Mouse (Mus musculus) brown adipose tissue, adult 24 weeks (tissue): Measurements from ENCODE around the gene Ksr2. TPM values are rescaled to one million over a fixed set of nuclear protein-coding genes. Genes with fewer than 3 reads are reported as not detected.

ENCODE experiments used
- H3K27ac ChIP-seq: fragments of 200-500 bp; replicated peaks from 2 replicates; pipeline ENCODE4 v1.5.1; 2012; ENCODE audit warnings: low read depth, mild to moderate bottlenecking, low read length
- H3K4me1 ChIP-seq: fragments of 200-500 bp; 2 replicates; pipeline ENCODE4 v1.6.1; 2012; ENCODE audit warnings: low read length, mixed read lengths; ENCODE audit not compliant: control insufficient read depth, insufficient read depth, insufficient read length
- H3K4me3 ChIP-seq: fragments of 200-500 bp; 2 replicates; pipeline ENCODE4 v1.5.1; 2012; ENCODE audit warnings: low read depth, mild to moderate bottlenecking, low read length, moderate library complexity; ENCODE audit not compliant: insufficient read depth
- polyA plus RNA-seq: library from polyadenylated mRNA; stranded (reverse); fragments of >200 nt; gene quantifications from 2 replicates; pipeline ENCODE4 v1.2.4, GENCODE M21; 2012; ENCODE audit not compliant: missing spikeins, insufficient read depth, insufficient read length

Ksr2 gene
- polyA plus RNA-seq, 1 experiment, result not detected

GRCm38 (mm10) chr5:117442157-117442765, 28.5 kb downstream of the Ksr2 start:
- H3K4me1 ChIP-seq, result no peaks in the 10 kb centered on the region
- no peak overlapping the region for H3K27ac ChIP-seq
- no peak overlapping the region for H3K4me3 ChIP-seq

GRCm38 (mm10) chr5:117443141-117443540, 29.3 kb downstream of the Ksr2 start:
- no peak overlapping the region for H3K27ac ChIP-seq
- no peak overlapping the region for H3K4me3 ChIP-seq
- H3K4me1 ChIP-seq, result no peaks in the 10 kb centered on the region

DNA sequence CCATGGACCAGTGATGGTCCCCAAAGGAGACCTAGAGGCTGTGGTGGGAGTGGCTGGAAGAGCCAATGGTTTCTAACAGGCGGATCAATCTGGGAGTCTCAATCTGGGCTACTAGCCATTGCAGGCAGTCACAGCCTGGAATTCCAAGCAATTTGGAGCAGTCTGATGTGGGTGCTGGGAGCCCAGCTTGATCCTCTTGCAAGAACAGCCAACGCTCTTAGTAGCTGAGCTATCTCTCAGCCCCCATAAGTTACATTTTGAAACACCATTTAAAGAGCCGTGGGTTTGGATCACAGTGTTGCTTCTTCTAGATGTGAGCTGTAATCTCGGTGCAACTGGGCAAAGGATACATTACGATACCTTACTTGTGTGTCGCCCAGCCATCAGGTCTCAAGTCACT, 30.1 kb downstream of the Ksr2 start:
- Histone ChIP-seq H3K27ac (no peak overlapping the region), H3K4me1 (no peaks in the 10 kb centered on the region), H3K4me3 (no peak overlapping the region)

DNA sequence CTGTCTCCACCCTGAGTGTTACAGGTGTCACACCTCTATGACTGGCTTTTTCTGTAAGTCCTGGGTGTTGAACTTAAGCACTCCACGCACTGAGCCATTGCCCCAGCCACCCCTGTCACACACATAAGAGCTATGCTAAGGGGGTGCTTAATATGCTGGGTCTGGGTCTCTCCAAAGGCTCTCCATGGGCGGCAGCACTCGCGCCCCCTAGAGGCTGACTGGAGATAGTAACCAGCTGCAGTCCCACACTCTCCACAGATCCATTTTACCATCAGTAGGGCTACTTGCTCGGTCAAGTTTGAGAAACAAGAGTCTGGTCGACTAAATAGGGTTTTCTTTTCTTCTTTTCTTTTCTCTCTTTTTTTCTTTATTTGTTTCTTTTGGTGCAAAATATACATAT, 33.9 kb downstream of the Ksr2 start:
- Histone ChIP-seq H3K27ac (no peak overlapping the region), H3K4me3 (no peak overlapping the region), H3K4me1 (no peaks in the 10 kb centered on the region)

DNA sequence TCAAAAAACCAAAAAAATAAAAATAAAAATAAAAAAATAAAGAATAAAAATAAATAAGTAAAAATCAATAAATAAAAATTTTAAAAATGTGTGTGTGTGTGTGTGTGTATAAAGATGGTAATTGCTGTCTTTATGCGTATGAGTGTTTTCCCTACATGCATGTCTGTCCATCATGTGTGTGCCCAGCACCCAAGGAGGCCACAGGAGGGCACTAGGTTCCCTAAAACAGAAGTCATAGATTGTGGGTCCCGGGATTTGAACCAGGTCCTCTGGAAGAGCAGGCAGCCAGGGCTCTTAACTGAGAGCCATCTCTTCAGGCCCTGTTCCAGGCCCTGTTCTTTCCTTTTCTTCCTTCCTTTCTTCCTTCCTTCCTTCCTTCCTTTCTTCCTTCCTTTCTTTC, 38.2 kb downstream of the Ksr2 start:
- H3K4me3 ChIP-seq, result no peak overlapping the region
- H3K27ac ChIP-seq, result no peak overlapping the region
- no peaks in the 10 kb centered on the region for H3K4me1 ChIP-seq

GRCm38 (mm10) chr5:117455546-117455945, 41.7 kb downstream of the Ksr2 start:
- H3K27ac ChIP-seq, result no peak overlapping the region
- no peak overlapping the region for H3K4me3 ChIP-seq
- H3K4me1 ChIP-seq, result no peaks in the 10 kb centered on the region

DNA sequence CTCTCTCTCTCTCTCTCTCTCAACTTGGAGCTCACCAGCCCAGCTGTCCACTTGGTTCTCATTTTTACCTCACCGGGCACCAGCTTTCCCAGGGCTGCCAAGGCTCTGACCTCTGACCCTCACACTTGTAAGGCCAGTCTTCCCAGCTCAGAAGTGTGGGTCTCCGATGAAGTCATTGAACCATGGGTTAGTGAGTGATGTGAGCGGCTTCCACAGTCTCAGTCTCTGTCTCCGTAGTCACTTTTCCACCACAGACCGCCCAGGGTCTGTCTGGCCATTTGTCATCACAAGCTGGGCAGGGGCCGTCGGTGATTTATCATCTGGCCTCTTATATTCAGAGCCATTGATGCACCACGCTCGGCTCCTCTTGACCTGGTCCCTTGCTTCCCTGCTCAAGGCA, 43.3 kb downstream of the Ksr2 start:
- no peak overlapping the region for H3K4me3 ChIP-seq
- H3K27ac ChIP-seq, result no peak overlapping the region
- H3K4me1 ChIP-seq, result no peaks in the 10 kb centered on the region

GRCm38 (mm10) chr5:117457583-117457982, 43.8 kb downstream of the Ksr2 start:
- no peaks in the 10 kb centered on the region for H3K4me1 ChIP-seq
- no peak overlapping the region for H3K27ac ChIP-seq
- no peak overlapping the region for H3K4me3 ChIP-seq

DNA sequence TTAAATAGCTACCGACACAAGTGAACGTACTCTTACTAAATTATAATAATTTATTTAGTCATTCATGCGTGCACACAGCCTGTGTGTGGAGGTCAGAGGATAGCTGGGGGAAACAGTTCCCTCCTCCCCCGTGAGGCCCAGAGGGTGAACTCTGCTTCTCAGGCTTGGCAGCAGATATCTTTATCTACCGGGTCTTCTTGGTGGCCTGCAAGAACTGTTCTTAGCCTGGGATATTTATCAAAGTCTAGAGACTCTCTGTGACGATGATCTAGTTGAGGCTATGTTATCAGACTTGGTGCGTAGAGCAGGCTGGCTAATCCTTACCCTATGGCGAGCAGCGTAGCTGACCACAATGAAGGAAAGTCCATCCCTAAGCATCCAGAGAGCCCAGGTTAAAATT, 45.1 kb downstream of the Ksr2 start:
- H3K4me1 ChIP-seq, result no peaks in the 10 kb centered on the region
- H3K27ac ChIP-seq, result no peak overlapping the region
- no peak overlapping the region for H3K4me3 ChIP-seq

- Histone ChIP-seq H3K4me3 (no peak overlapping the region), H3K27ac (no peak overlapping the region), H3K4me1 (no peaks in the 10 kb centered on the region)
These were observed 46.5 kb downstream of the Ksr2 start for GRCm38 (mm10) chr5:117460261-117460660.

- H3K27ac ChIP-seq, result no peak overlapping the region
- H3K4me1 ChIP-seq, result no peaks in the 10 kb centered on the region
- H3K4me3 ChIP-seq, result no peak overlapping the region
These were observed 53.3 kb downstream of the Ksr2 start for GRCm38 (mm10) chr5:117467052-117467451.

DNA sequence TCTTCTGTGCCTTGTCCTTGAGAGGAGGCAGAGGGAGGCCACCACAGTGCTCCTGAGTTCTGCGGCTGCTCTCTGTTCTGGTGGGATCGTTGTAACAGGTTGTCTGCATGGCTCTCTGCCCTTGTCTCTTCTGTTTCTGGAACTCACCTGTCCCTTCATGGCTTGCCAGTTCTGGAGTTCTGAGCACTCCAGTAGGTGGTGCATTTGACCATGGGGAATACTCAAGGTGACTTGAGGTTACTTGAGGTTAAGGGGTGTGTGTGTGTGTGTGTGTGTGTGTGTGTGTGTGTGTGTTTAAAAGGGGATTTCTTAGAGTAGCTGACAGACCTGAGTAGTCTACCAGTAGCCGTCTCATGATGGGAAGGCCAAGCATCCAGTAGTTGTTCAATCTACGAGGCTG, 55.2 kb downstream of the Ksr2 start:
- H3K27ac ChIP-seq, result no peak overlapping the region
- no peaks in the 10 kb centered on the region for H3K4me1 ChIP-seq
- H3K4me3 ChIP-seq, result no peak overlapping the region

- Histone ChIP-seq H3K4me1 (no peaks in the 10 kb centered on the region), H3K4me3 (no peak overlapping the region), H3K27ac (no peak overlapping the region)
These were observed 55.8 kb downstream of the Ksr2 start for GRCm38 (mm10) chr5:117469572-117469971.

DNA sequence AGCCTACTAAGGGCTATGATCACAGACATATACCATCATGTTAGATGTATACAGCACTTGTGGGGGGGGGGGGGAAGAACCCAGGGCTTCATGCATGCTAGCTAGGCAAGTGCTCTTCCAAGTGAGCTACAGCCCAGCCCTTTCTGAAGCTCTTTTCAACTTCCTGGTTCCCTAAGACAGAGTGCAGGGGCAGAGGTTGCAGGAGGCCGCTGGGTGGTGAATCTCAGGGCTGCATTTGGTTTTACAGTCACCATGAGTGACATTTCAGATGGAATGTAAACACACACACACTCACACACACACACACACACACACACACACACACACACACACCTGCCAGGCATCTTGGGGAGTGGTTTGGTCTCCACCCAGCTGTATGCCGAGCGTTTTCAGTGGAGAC, 67.4 kb downstream of the Ksr2 start:
- no peaks in the 10 kb centered on the region for H3K4me1 ChIP-seq
- H3K4me3 ChIP-seq, result no peak overlapping the region
- H3K27ac ChIP-seq, result no peak overlapping the region

- H3K4me1 ChIP-seq, result no peaks in the 10 kb centered on the region
- H3K27ac ChIP-seq, result no peak overlapping the region
- no peak overlapping the region for H3K4me3 ChIP-seq
These were observed 67.8 kb downstream of the Ksr2 start for GRCm38 (mm10) chr5:117481586-117481985.

DNA sequence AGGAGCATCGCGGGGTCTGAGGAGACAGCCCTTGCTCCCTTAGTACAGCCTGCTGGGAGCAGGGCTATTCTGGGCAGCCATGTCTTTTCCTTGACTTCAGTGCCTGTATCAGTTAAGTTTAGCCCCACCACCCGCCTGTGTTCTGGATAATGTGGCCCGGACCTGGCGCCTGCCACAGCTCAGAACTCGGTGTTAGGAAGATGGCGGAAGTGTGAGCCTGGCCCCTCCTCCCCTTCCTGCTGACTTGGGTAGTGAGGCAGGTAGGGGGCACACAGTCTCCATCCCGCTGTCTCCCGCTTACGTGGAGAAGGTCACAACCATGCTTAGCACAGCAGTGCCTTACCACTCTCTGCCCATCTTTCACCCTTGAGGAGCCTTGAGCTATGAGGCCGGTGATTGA, 68.2 kb downstream of the Ksr2 start:
- no peak overlapping the region for H3K4me3 ChIP-seq
- H3K27ac ChIP-seq, result no peak overlapping the region
- H3K4me1 ChIP-seq, result no peaks in the 10 kb centered on the region

GRCm38 (mm10) chr5:117485411-117485810, 71.6 kb downstream of the Ksr2 start:
- H3K4me1 ChIP-seq, result no peaks in the 10 kb centered on the region
- H3K27ac ChIP-seq, result no peak overlapping the region
- H3K4me3 ChIP-seq, result no peak overlapping the region
